Mouse (Mus musculus): ENCODE results near the gene Sccpdh.

The Sccpdh gene

DNA sequence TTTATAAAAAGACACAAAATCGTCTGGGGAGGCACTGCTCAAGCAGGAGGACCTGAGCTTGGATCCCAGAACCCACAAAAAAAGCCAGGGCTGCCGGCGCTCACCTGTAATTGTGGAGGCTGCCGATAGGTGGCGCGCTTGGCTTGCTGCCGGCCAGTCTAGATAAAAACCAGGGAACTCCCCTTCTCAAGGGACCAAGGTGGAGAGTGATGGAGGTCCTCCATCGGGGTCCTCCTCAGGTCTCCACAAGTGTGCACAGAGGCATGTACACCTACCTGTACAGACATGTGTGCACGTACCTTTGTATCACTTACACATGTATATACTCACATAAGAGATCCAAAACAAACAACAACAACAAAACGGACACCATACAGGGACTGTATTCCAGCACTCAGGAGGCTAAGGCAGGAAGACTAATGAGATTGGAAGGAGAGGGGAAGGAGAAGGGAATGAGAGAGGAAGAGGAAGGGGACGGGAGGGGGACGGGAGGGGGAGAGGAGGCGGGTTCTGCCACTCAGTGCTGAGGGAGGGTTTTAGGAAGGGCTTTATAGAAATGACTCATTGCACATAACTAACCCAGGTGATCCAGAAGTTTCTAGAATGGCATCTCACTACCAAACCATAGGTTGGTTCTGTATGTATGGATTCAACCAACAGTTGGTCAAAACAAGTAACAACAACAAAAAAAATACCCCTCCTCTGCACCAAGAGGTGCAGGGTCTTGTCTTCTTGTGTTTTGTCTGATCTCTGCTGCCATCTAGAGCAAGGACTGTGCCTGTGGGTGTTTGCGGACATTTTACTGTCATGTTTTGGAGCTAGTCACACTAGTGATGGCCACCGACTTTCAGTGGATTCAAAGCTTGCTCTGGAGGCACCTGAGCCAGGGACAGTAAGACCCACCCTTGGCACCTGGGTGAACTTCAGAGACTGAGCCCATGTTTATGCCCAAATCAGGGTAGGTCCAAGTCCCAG, 66.8 kb downstream of the Sccpdh start:
- peak; percentile 70 for DNase-seq (ENCODE audit: low spot score)

DNA sequence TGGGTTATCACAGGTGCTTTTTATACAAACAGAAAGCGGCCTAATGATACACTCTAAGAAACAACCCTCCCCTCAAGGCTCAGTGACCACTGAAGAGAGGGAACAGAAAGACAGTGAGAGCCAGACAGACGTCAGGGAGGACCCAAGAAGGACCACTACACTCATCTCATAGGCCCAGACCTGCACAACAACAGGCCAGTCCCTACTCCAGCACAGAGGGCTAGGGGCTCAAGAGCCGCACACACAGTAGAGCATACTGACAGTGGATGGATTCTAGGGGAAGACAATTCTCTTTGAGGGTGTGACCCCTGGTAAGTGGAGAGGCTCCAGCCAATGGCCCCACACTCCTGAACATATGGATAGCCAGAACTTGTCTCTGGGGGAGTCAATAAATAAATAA, 68.5 kb downstream of the Sccpdh start:
- no peak for DNase-seq (ENCODE audit: low spot score)
